Mouse (Mus musculus) kidney, adult 8-10 months (tissue): ENCODE measurements around the gene Mras.

Experiments used
- DNase-seq, 2 experiments: peaks; one replicate each; pipeline ENCODE4 v3.0.0; 2022

Gene Mras

DNA sequence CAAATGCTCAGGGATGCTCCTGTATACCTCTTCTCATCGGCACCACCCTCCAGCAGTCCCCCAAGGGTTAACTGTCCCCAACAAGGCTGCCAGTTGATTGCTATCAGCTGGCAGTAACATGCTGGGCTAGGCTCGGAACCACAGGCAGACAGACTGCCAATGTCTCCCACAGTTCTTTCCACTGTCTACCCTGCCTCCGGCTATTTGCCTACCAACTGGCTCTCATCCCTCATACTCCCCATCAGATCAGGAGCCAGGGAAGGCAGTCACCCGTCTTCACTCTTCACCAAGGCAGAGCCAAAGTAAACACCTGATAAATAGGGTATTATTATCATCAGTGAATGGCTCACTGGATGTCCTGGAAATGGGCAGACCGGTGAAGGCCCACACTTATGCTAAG is 82.4 kb downstream of the Mras start:
- DNase-seq: no peak

DNA sequence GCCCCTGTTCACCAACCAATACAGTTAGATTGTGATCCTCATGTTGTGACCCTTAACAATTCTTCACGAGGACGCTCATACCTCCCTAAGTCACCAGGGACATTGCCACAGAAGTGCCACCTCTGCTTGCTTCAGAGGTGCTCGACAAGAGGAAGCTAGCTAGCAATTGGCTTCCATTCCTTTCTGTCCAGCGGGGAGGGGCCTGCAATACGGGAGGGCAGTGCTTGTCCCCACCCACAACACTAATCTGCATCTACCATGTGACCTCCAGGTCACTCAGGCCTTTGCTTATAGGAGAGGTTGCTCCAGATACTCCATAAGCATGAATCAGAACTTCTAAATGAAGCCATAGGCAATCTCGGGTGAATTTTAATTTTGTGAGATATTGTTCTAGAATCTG is 83.8 kb downstream of the Mras start:
- no peak for DNase-seq

- no peak for DNase-seq
Measured at GRCm38 (mm10) chr9:99352964-99353363, 84.2 kb downstream of the Mras start.

GRCm38 (mm10) chr9:99345351-99345792 is 91.8 kb downstream of the Mras start:
- no peak for DNase-seq

DNA sequence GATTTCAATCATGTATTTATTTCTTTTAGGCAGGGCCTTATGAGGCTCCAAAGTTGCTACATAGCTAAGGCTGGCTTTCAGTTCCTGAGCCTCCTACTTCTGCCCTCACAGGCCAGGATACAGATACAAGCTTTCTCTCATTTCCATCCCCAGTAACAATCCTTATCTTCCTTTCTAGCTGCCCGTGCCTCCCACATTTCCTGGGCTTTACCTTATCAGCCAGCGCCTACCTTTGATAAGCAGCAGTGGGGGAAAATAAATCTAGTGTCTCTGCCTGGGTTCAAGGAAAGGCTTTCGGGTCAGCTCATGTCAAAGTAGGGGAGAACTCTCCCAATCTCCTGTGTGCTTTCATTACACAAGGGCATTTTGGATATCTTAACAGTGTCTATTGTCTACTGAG is 95.6 kb downstream of the Mras start:
- DNase-seq: no peak

DNA sequence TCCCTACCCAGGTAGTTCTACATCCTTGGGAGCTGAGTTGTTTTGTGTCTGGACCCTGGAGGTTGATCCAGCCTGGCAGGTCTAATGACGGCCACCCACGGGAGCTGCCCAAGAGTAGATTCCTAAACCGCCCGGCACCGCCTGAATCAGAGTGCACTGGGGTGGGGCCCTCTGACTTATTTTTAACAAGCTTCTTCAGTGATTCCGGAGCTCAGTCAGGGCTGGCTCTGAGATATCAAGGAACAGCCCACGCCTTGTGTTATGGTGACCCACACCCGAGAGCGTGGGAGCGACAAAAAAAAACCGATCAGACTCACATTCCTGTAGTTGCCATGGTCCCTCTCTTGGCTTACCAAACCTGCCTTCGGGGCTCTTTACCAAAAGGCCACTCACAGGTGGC is 97.1 kb downstream of the Mras start:
- no peak for DNase-seq

- no peak for DNase-seq
Measured at GRCm38 (mm10) chr9:99339182-99339581, 98.0 kb downstream of the Mras start.

DNA sequence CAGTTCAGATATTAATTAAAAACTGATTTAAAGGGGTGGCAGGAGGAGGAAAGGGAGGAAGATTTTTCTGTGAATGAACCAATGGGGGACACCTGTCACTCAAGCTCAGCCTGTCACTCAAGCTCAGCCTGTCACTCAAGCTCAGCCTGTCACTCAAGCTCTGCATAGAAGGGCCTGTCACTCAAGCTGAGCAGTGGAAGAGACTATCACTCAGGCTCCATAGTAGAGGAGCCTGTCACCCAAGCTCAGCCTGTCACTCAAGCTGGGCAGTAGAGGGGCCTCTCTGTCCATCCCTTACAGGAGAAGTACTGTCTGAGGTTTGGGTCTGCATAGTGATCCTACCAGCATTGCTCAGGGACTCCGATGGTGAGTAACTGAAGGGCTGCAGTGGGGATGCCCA is 98.9 kb downstream of the Mras start:
- DNase-seq: no peak

GRCm38 (mm10) chr9:99336538-99336937 is 100.6 kb downstream of the Mras start:
- DNase-seq: no peak
